Mouse (Mus musculus): ENCODE measurements around the gene Fgd6. TPM values are rescaled to one million over a fixed set of nuclear protein-coding genes. Genes with fewer than 3 reads are reported as not detected.

Fgd6 gene
- polyA plus RNA-seq, 1 experiment: 7.0 TPM

- peak in 1 of 2 experiments; percentile 19 for DNase-seq (ENCODE audit: extremely low spot score in 1 of 2, low spot score in 1 of 2)
Measured at GRCm38 (mm10) chr10:94086315-94086714, 50.5 kb downstream of the Fgd6 start.

DNA sequence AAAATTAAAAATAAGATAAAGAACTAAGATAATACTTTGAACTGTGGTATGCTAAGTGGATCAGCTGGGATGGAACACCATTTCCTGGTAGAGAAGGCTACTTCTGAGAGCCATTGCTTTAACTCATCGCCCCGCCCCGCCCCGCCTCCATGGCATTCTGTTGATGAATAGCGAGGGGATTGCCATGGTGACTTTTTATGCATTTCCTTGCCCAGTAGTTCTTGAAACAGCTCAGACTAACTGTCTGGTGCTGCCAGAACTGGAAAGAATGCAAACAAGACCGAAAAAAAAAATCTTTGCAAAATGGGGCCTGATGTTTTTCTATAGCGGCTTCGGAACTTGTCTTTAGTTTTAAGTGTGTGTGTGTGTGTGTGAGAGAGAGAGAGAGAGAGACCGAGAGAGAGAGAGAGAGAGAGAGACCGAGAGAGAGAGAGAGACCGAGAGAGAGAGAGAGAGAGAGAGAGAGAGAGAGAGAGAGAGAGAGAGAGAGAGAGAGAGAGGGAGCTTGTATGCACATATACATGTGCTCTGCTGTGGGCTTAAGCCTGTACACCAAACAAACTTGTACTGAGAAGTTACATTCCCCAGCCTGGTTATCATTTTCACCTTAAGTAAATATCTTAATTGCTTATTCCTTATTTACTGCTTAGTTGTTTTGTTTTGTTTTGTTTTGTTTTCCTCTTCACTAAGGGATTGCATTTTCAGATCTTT is 51.7 kb downstream of the Fgd6 start:
- peak in 1 of 2 experiments; percentile 34 for DNase-seq (ENCODE audit: extremely low spot score in 1 of 2, low spot score in 1 of 2)

DNA sequence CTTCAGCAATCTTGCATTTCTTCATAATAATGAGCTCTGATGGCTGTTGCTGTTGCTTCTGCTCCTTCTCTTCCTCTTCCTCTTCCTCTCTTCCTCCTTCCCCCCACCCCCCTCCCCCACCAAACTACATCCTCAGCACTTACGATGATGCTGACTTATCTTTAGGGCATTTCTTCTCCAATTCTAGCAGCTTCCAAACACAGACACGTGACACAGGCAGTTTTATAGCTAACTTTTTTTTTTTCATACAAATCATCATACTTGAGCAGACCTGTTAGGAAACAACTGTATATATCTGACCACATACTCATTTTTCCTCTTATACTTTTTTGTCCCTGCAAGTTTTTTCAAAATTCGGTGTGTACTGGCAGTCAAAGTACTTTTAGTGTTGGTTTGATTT is 54.2 kb downstream of the Fgd6 start:
- DNase-seq (ENCODE audit: extremely low spot score in 1 of 2, low spot score in 1 of 2): no peak

DNA sequence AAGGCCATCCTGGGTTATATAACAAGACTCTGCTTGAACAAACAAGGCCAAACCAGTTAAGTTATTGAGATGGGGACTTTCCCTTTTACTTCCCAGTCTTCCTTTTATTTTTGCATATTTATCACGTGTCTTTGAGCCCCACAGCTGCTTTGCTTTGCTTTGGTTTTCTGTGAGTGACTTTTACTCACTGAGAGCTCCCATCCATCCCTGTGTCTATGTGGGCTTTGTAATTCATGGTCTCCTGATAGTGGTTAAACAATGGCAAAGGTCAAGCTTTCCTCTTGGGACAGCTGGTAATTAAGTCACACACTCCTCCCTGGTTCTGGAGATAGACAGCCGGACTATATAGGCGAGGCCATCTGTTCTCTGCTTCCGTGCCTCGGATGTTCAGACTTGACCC is 57.7 kb downstream of the Fgd6 start:
- DNase-seq (ENCODE audit: extremely low spot score in 1 of 2, low spot score in 1 of 2): no peak

DNA sequence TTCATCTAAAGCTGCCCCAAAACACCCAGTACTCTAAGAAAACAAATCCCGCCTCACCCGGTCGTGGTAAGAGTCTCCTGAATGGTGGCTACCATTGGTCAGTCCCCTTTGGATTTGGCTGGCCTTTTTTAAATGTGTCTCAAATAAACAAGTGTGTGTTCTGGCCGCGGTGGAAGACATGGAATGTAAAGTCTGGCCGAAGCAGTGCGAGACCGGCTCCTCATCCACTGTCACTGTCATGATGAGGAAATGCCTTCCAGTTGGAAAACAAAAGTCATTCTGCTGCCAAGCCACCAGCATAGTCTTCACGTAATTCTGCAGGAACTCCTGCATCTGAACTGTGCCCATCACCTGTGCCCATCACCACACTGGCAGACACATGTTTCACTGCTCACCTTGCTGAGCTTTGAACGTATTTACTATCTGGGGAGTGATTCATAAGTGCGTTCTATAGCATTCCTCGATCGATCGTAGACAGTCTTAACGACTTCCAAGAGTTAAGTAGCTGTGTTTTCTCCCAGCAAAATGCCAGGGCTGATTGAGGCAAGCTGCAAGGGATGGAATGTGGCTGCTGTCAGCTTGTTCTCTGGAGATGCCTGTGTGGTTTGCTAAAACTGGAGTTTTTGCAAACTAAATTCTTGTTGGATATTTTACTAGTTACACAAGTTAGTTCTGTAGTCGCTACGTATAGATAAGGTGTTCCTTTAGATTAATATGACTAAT is 60.1 kb downstream of the Fgd6 start:
- DNase-seq (ENCODE audit: extremely low spot score in 1 of 2, low spot score in 1 of 2): no peak

GRCm38 (mm10) chr10:94097081-94097845 is 61.5 kb downstream of the Fgd6 start:
- no peak for DNase-seq (ENCODE audit: extremely low spot score in 1 of 2, low spot score in 1 of 2)

- no peak for DNase-seq (ENCODE audit: extremely low spot score in 1 of 2, low spot score in 1 of 2)
Measured at GRCm38 (mm10) chr10:94098100-94098499, 62.3 kb downstream of the Fgd6 start.

GRCm38 (mm10) chr10:94105498-94105897 is 69.7 kb downstream of the Fgd6 start:
- DNase-seq (ENCODE audit: extremely low spot score in 1 of 2, low spot score in 1 of 2): no peak

GRCm38 (mm10) chr10:94107168-94107567 is 71.4 kb downstream of the Fgd6 start:
- no peak for DNase-seq (ENCODE audit: extremely low spot score in 1 of 2, low spot score in 1 of 2)

GRCm38 (mm10) chr10:94107607-94108006 is 71.8 kb downstream of the Fgd6 start:
- no peak for DNase-seq (ENCODE audit: extremely low spot score in 1 of 2, low spot score in 1 of 2)

DNA sequence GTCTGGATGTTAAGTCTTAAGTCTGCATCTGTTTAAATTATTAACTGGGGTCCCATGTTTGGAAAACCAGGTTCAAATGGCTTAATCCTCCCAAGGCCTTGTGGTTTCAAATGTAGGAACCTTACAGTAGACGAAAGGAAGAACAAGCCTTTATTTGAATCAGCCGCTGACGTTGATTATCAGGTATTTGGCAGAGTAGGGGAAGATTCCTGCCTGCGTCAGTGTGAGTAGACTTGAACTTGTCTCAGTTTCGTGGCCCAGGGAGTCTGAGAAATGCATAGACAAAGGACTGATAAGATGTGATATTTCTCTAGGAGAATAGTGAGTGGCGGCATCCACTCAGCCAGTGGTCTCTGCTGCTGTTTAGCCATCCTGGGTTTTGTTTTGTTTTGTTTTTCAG is 73.0 kb downstream of the Fgd6 start:
- no peak for DNase-seq (ENCODE audit: extremely low spot score in 1 of 2, low spot score in 1 of 2)

GRCm38 (mm10) chr10:94110834-94111754 is 75.3 kb downstream of the Fgd6 start:
- no peak for DNase-seq (ENCODE audit: extremely low spot score in 1 of 2, low spot score in 1 of 2)

DNA sequence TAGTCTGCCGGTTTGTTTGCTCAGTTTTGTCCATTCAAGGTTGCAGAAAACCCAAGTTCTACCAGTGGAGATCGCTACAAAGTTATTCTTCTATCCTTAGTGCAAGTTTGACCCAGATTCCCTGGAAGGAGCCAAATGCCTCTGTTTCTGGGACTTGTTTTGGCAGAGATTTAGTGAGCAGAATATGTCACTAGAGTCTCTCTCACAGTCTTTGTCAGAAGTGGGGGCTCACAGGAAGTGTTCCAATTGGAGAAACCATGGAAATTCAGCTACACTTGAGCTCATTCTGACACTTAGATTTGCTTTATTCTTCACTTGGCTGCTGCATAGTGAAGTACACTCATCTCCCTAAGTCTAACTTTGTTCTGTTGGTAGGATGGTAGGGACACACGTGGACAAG is 76.4 kb downstream of the Fgd6 start:
- DNase-seq (ENCODE audit: extremely low spot score in 1 of 2, low spot score in 1 of 2): peak in 1 of 2 experiments; percentile 35

GRCm38 (mm10) chr10:94115893-94116599 is 80.2 kb downstream of the Fgd6 start:
- peak; percentile 65 to 93 for DNase-seq (ENCODE audit: extremely low spot score in 1 of 2, low spot score in 1 of 2)

GRCm38 (mm10) chr10:94116781-94117340 is 81.1 kb downstream of the Fgd6 start:
- DNase-seq (ENCODE audit: extremely low spot score in 1 of 2, low spot score in 1 of 2): no peak

DNA sequence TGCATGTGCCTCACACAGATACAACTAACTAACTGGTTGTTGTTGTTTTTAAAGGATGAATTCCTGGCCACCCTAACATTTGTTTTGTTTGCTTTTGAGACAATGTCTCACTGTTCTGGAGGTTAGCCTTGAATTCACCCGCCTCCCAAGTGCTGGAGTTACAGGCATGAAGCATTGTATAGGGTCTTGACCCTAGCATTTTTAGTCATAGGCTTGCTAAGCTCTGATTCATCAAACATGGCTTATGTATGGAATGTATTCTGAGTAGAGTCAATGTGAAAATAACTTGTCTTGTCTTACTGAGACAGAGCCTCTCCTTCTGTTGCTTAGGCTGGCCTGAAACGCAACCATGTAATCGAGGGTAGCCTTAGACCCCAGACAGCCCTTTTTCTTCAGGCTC is 82.1 kb downstream of the Fgd6 start:
- no peak for DNase-seq (ENCODE audit: extremely low spot score in 1 of 2, low spot score in 1 of 2)

- no peak for DNase-seq (ENCODE audit: extremely low spot score in 1 of 2, low spot score in 1 of 2)
Measured at GRCm38 (mm10) chr10:94118993-94119392, 83.2 kb downstream of the Fgd6 start.

DNA sequence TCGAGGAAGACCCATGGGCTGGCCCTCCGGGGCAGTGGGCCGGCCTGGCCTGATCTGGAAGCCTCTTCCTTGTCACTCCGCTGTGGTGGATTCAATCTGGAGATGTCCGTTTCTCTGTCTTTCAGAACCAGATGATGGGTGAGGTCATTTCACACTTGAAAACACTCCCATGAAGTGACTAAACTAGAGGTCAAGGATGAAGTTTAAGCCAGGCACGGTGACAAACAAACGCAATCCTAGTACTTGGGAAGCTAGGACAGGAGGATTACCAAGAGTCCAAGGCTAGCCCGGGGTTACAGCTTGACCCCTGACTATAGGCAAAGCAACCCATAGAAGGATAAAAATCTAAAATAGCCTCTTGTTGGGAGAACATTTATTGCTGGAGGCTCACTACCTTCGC is 84.9 kb downstream of the Fgd6 start:
- no peak for DNase-seq (ENCODE audit: extremely low spot score in 1 of 2, low spot score in 1 of 2)

DNA sequence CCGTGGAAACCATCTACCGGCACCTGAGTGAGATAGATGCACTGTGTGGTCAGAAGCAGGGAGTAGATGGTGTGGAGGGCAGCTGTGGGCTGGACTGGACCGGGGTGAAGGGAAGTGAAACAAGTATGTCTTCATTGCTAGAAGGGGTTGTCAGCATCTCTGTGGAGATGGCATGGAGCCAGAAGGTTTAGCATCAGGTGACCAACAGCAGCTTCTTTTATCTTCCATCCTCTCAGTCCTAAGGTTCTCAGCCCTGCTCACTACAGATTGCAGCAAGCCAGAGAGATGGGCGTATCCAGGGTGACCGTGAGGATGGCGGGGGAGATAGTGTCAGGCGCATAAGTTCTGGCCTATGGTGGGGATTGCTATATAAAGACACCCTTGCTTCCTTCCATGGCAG is 86.8 kb downstream of the Fgd6 start:
- DNase-seq (ENCODE audit: extremely low spot score in 1 of 2, low spot score in 1 of 2): no peak
